Mouse (Mus musculus) lung, postnatal 0 days (tissue): ENCODE results near the gene Gm43518. TPM values are rescaled to one million over a fixed set of nuclear protein-coding genes. Genes with fewer than 3 reads are reported as not detected.

ENCODE experiments used
- ATAC-seq: fragments of 200-750 bp; cut with Nextera tagmentation; 2 replicates; pipeline ENCODE4 v1.8.0; 2017; ENCODE audit warnings: moderate library complexity
- DNase-seq: peaks from one replicate; pipeline ENCODE4 v3.0.0-alpha.2; 2016; ENCODE audit warnings: low spot score
- H3K27ac ChIP-seq: fragments of 300-500 bp; sonication (generic); 2 replicates; pipeline ENCODE4 v1.5.1; 2014; ENCODE audit warnings: antibody characterized with exemption, mild to moderate bottlenecking, low read length, mixed read lengths
- H3K27me3 ChIP-seq: fragments of 300-500 bp; sonication (generic); replicated peaks from 2 replicates; pipeline ENCODE4 v1.6.1; 2014; ENCODE audit warnings: low read length, mixed read lengths; ENCODE audit not compliant: insufficient read depth
- H3K36me3 ChIP-seq: fragments of 300-500 bp; sonication (generic); 2 replicates; pipeline ENCODE4 v1.6.1; 2014; ENCODE audit warnings: low read length, mixed read lengths; ENCODE audit not compliant: insufficient read depth
- H3K4me1 ChIP-seq: fragments of 300-500 bp; sonication (generic); 2 replicates; pipeline ENCODE4 v1.6.1; 2014; ENCODE audit warnings: antibody characterized with exemption, low read depth, low read length, mixed read lengths; ENCODE audit not compliant: insufficient read depth
- H3K4me2 ChIP-seq: fragments of 300-500 bp; sonication (generic); replicated peaks from 2 replicates; pipeline ENCODE4 v1.6.1; 2014; ENCODE audit warnings: low read depth, mild to moderate bottlenecking, low read length, moderate library complexity, mixed read lengths
- H3K4me3 ChIP-seq: fragments of 300-500 bp; sonication (generic); 2 replicates; pipeline ENCODE4 v1.5.1; 2014; ENCODE audit warnings: low read depth, low read length
- H3K9ac ChIP-seq: fragments of 300-500 bp; sonication (generic); replicated peaks from 2 replicates; pipeline ENCODE4 v1.6.1; 2014; ENCODE audit warnings: low read depth, mild to moderate bottlenecking
- H3K9me3 ChIP-seq: fragments of 300-500 bp; sonication (generic); 2 replicates; pipeline ENCODE4 v1.6.1; 2016; ENCODE audit warnings: low read length, mixed read lengths
- CTCF ChIP-seq: IDR thresholded peaks from 2 replicates; pipeline ENCODE4 v1.5.1; 2016; ENCODE audit warnings: antibody characterized with exemption, mild to moderate bottlenecking
- EP300 ChIP-seq: IDR thresholded peaks from 2 replicates; pipeline ENCODE4 v1.6.1; 2016; ENCODE audit warnings: antibody characterized with exemption, mild to moderate bottlenecking, control low read depth
- WGBS: fragments of 180-500 bp; shearing (Covaris S2); extraction: QIAGEN DNeasy Blood & Tissue Kit; methylation state at CpG from one replicate; pipeline ENCODE4 v1.1.7; 2014; 5-methylcytosine and 5-hydroxymethylcytosine counted together
- polyA plus RNA-seq: library from polyadenylated mRNA; unstranded; fragments of >200 nt; fragmentation: Nextera tagmentation; extraction: Ambion mirVana; gene quantifications from 2 replicates; pipeline ENCODE4 v1.2.1, GENCODE M21; 2015

Gene Gm43518
- polyA plus RNA-seq, 1 experiment from 2014 or later: 1.2 TPM

DNA sequence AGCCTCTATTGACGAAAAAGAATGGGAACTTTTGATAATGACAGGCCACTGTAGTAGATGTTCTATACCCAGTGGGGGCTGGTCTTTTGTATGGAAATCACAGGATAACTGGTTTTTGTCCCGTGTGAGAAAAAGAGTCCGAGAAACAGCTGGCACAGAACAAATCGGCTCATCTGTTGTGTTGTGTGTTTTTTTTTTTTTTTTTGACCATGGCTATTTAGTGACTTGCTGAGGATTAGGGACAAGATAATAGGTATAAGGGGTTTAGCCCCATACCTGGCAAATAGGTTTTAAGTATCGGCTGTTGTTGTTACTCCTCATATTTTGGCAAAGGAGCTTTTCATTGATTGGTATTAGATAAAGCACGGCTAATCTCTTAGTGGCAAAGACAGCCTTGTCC, 45.2 kb downstream of the Gm43518 start:
- TF ChIP-seq CTCF: no peak
- no peak for TF ChIP-seq EP300
- Histone ChIP-seq H3K4me2 (no peak overlapping the region), H3K27ac (no peak overlapping the region), H3K9ac (no peak overlapping the region), H3K4me3 (no peak overlapping the region), H3K4me1 (peaks cover 9% of the 10 kb centered on the region; the same call in 1 of the 2 replicates), H3K27me3 (no peaks in the 10 kb centered on the region), H3K36me3 (no peaks in the 10 kb centered on the region), H3K9me3 (no peaks in the 10 kb centered on the region)
- ATAC-seq: no peak
- no peak for DNase-seq
- WGBS: 62% methylated on average over 6 of the region's 6 CpGs

- peak; percentile 10; the same call in 1 of the 2 replicates for TF ChIP-seq CTCF
- no peak for TF ChIP-seq EP300
- Histone ChIP-seq H3K4me1 (peaks cover 9% of the 10 kb centered on the region; the same call in 1 of the 2 replicates), H3K36me3 (no peaks in the 10 kb centered on the region), H3K9me3 (no peaks in the 10 kb centered on the region), H3K27ac (peak within 1 kb of the TSS; percentile 51), H3K4me2 (peak within 1 kb of the TSS; percentile 98), H3K9ac (peak within 1 kb of the TSS; percentile 41), H3K27me3 (no peaks in the 10 kb centered on the region), H3K4me3 (peak within 1 kb of the TSS; percentile 52)
- WGBS: 1% methylated on average over 82 of the region's 106 CpGs
- ATAC-seq: peak; percentile 66
- peak; percentile 89 for DNase-seq
Measured at GRCm38 (mm10) chr5:123973299-123974178, 46.3 kb downstream of the Gm43518 start, which contains the start of gene Hip1r. TSS of gene Hip1r (plus strand) at chr5:123973628.

GRCm38 (mm10) chr5:123974179-123974485, 46.9 kb downstream of the Gm43518 start:
- Histone ChIP-seq H3K4me3 (peak overlapping the region; percentile 52), H3K9ac (peak overlapping the region; percentile 41), H3K27me3 (no peaks in the 10 kb centered on the region), H3K9me3 (no peaks in the 10 kb centered on the region), H3K4me1 (peaks cover 9% of the 10 kb centered on the region; the same call in 1 of the 2 replicates), H3K27ac (peak overlapping the region; percentile 51), H3K4me2 (peak overlapping the region; percentile 98), H3K36me3 (no peaks in the 10 kb centered on the region)
- DNase-seq (no peak), ATAC-seq (no peak)
- TF ChIP-seq CTCF (no peak), EP300 (no peak)
- WGBS: 4% methylated on average over 14 of the region's 14 CpGs

DNA sequence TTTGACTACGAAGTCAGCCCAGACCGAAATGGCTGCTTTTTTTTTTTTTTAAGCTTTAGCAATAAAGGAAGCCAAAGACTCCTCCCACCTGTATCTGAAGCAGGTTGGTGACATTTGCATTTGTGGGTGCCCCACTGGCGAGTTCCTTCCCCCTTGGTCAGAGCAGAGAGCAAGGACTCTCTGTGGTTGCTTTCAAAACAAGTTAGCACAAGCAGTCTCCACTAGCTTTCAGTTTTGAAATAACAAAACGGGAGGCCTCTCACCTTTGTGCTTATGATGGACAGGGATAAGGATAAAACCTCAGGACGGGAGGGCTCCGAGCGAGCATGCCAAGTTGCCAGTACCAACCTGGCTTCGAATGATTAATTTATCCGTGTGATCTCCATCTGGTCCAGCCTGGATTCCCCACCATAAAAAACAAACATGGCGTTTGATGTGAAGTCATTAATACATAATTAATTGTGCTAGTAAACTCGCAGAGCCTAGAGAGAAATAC, 47.4 kb downstream of the Gm43518 start:
- Histone ChIP-seq H3K9me3 (no peaks in the 10 kb centered on the region), H3K27ac (peak overlapping the region; percentile 75; the same call in 1 of the 2 replicates), H3K27me3 (no peaks in the 10 kb centered on the region), H3K4me1 (peaks cover 9% of the 10 kb centered on the region; the same call in 1 of the 2 replicates), H3K36me3 (no peaks in the 10 kb centered on the region), H3K9ac (no peak overlapping the region), H3K4me2 (peak overlapping the region; percentile 98), H3K4me3 (peak overlapping the region; percentile 52)
- ATAC-seq: 0 out of 2 replicates have a peak, but pooled peaks have one; percentile 11
- TF ChIP-seq EP300 (no peak), CTCF (no peak)
- WGBS: 25% methylated on average over 11 of the region's 11 CpGs
- peak; percentile 77 for DNase-seq

- Histone ChIP-seq H3K4me1 (peaks cover 17% of the 10 kb centered on the region), H3K36me3 (no peaks in the 10 kb centered on the region), H3K4me3 (no peak overlapping the region), H3K27me3 (no peaks in the 10 kb centered on the region), H3K9me3 (no peaks in the 10 kb centered on the region), H3K27ac (peak overlapping the region; percentile 75), H3K4me2 (peak overlapping the region; percentile 98), H3K9ac (no peak overlapping the region)
- ATAC-seq (peak; percentile 83), DNase-seq (peak; percentile 91)
- TF ChIP-seq CTCF (no peak), EP300 (peak; percentile 49; the same call in 1 of the 2 replicates)
- WGBS: 30% methylated on average over 6 of the region's 6 CpGs
Measured at GRCm38 (mm10) chr5:123975668-123976180, 48.5 kb downstream of the Gm43518 start.

- no peak for TF ChIP-seq EP300
- no peak for TF ChIP-seq CTCF
- peak overlapping the region; percentile 47; the same call in 1 of the 2 replicates for H3K27ac ChIP-seq
- WGBS: 33% methylated on average over 3 of the region's 3 CpGs
- no peak overlapping the region for H3K9ac ChIP-seq
- peak; percentile 34 for DNase-seq
- no peak for ATAC-seq
- H3K27me3 ChIP-seq: no peaks in the 10 kb centered on the region
- peaks cover 22% of the 10 kb centered on the region for H3K4me1 ChIP-seq
- no peak overlapping the region for H3K4me3 ChIP-seq
- H3K4me2 ChIP-seq: no peak overlapping the region
- no peaks in the 10 kb centered on the region for H3K36me3 ChIP-seq
- H3K9me3 ChIP-seq: no peaks in the 10 kb centered on the region
Measured at GRCm38 (mm10) chr5:123977231-123977630, 50.0 kb downstream of the Gm43518 start.
